Mouse (Mus musculus) right cerebral cortex, postnatal 36 days (tissue): Measurements from ENCODE around the gene Rpl32.

Experiments
- DNase-seq, 2 experiments: peaks; one replicate each; pipeline ENCODE4 v3.0.0; 2022; ENCODE audit warnings: low spot score in 2 of 2, mixed read lengths in 1 of 2

The Rpl32 gene

GRCm38 (mm10) chr6:115815041-115815440 is 6.5 kb upstream of the Rpl32 start:
- DNase-seq = no peak

GRCm38 (mm10) chr6:115814104-115814503 is 5.6 kb upstream of the Rpl32 start:
- peak; percentile 34 for DNase-seq

GRCm38 (mm10) chr6:115811606-115812005 is 3.1 kb upstream of the Rpl32 start:
- DNase-seq = no peak

GRCm38 (mm10) chr6:115808196-115808487 is 405 bp downstream of the Rpl32 start:
- peak in 1 of 2 experiments; percentile 12 for DNase-seq

- no peak for DNase-seq
Measured at GRCm38 (mm10) chr6:115807464-115808195, 917 bp downstream of the Rpl32 start.

GRCm38 (mm10) chr6:115804432-115805192 is 3.9 kb downstream of the Rpl32 start:
- DNase-seq = no peak

- peak; percentile 61 to 65 for DNase-seq
Measured at GRCm38 (mm10) chr6:115803541-115804382, 4.8 kb downstream of the Rpl32 start.

GRCm38 (mm10) chr6:115801811-115802210 is 6.7 kb downstream of the Rpl32 start:
- DNase-seq = no peak

- no peak for DNase-seq
Measured at GRCm38 (mm10) chr6:115792691-115793215, 15.8 kb downstream of the Rpl32 start.

GRCm38 (mm10) chr6:115791842-115792686 is 16.5 kb downstream of the Rpl32 start:
- no peak for DNase-seq

- no peak for DNase-seq
Measured at GRCm38 (mm10) chr6:115791016-115791415, 17.5 kb downstream of the Rpl32 start.

GRCm38 (mm10) chr6:115782781-115783180 is 25.8 kb downstream of the Rpl32 start:
- DNase-seq = no peak

GRCm38 (mm10) chr6:115776363-115776762 is 32.2 kb downstream of the Rpl32 start:
- no peak for DNase-seq

GRCm38 (mm10) chr6:115775838-115776237 is 32.7 kb downstream of the Rpl32 start:
- no peak for DNase-seq

GRCm38 (mm10) chr6:115774501-115774921 is 34.0 kb downstream of the Rpl32 start, which contains the start of gene Cand2:
TSS of gene Cand2 (plus strand) at chr6:115774538.
- no peak for DNase-seq

- DNase-seq = no peak
Measured at GRCm38 (mm10) chr6:115773966-115774413, 34.6 kb downstream of the Rpl32 start.

GRCm38 (mm10) chr6:115772604-115773003 is 35.9 kb downstream of the Rpl32 start:
- no peak for DNase-seq

GRCm38 (mm10) chr6:115772201-115772600 is 36.3 kb downstream of the Rpl32 start:
- DNase-seq = no peak

- no peak for DNase-seq
Measured at GRCm38 (mm10) chr6:115770852-115771251, 37.7 kb downstream of the Rpl32 start.

GRCm38 (mm10) chr6:115770059-115770670 is 38.4 kb downstream of the Rpl32 start:
- DNase-seq = no peak
